Mouse (Mus musculus): ENCODE measurements at regions not wholly inside any gene's neighbourhood (a gene's known extent, or its start where the extent isn't known, plus 50 kb on each side); places are given as distances from the start of the nearest gene placed in this dataset.

GRCm38 (mm10) chr1:73560594-73560993, 544.9 kb upstream of the Tnp1 start:
- DNase-seq (ENCODE audit: low read depth, low spot score), result no peak
- Histone ChIP-seq H3K27me3 (ENCODE audit: control insufficient read depth in 1 of 2, insufficient read depth in 2 of 2, low read length in 2 of 2) (no peaks in the 10 kb centered on the region), H3K79me2 (ENCODE audit: control insufficient read depth, insufficient read depth, low read length, poor library complexity) (no peaks in the 10 kb centered on the region), H3K4me3 (ENCODE audit: control insufficient read depth in 1 of 2, insufficient read depth in 1 of 2, low read depth in 2 of 2, low read length in 2 of 2) (no peak overlapping the region), H3K27ac (ENCODE audit: control insufficient read depth, low read depth, low read length) (no peak overlapping the region), H3K9ac (ENCODE audit: control insufficient read depth, low read depth, low read length, poor library complexity, severe bottlenecking) (no peak overlapping the region), H3K4me1 (ENCODE audit: control insufficient read depth in 1 of 2, insufficient read depth in 2 of 2, low read length in 2 of 2) (no peaks in the 10 kb centered on the region), H3K36me3 (ENCODE audit: control insufficient read depth in 1 of 2, insufficient read depth in 2 of 2, low read length in 2 of 2) (no peaks in the 10 kb centered on the region), H3K9me3 (replicated peaks; ENCODE audit: insufficient read depth, low read length) (no peaks in the 10 kb centered on the region)
- TF ChIP-seq BHLHE40 (IDR thresholded peaks at IDR 0.05; ENCODE audit: borderline replicate concordance, low read depth, low read length), result no peak
- no peak for TF ChIP-seq HCFC1 (IDR thresholded peaks at IDR 0.05; ENCODE audit: low read depth, low read length)
- no peak for TF ChIP-seq ELF1 (IDR thresholded peaks at IDR 0.05; ENCODE audit: low read depth, low read length)
- TF ChIP-seq ZKSCAN1 (IDR thresholded peaks at IDR 0.05; ENCODE audit: low read depth, low read length), result no peak
- TF ChIP-seq JUND (IDR thresholded peaks at IDR 0.05; ENCODE audit: low read depth, low read length), result no peak
- no peak for TF ChIP-seq GATA1 (IDR thresholded peaks at IDR 0.05; ENCODE audit: low read depth, low read length)
- TF ChIP-seq SIN3A (IDR thresholded peaks at IDR 0.05; ENCODE audit: low read length), result no peak
- TF ChIP-seq USF2 (IDR thresholded peaks at IDR 0.05; ENCODE audit: borderline replicate concordance in 1 of 2, insufficient read depth in 1 of 2, low read depth in 1 of 2, low read length in 2 of 2), result no peak

- Histone ChIP-seq H3K79me2 (ENCODE audit: control insufficient read depth, insufficient read depth, low read length, poor library complexity) (no peaks in the 10 kb centered on the region), H3K4me1 (ENCODE audit: control insufficient read depth in 1 of 2, insufficient read depth in 2 of 2, low read length in 2 of 2) (no peaks in the 10 kb centered on the region), H3K9ac (ENCODE audit: control insufficient read depth, low read depth, low read length, poor library complexity, severe bottlenecking) (no peak overlapping the region), H3K27ac (ENCODE audit: control insufficient read depth, low read depth, low read length) (no peak overlapping the region), H3K9me3 (replicated peaks; ENCODE audit: insufficient read depth, low read length) (no peaks in the 10 kb centered on the region), H3K36me3 (ENCODE audit: control insufficient read depth in 1 of 2, insufficient read depth in 2 of 2, low read length in 2 of 2) (no peaks in the 10 kb centered on the region), H3K4me3 (ENCODE audit: control insufficient read depth in 1 of 2, insufficient read depth in 1 of 2, low read depth in 2 of 2, low read length in 2 of 2) (no peak overlapping the region), H3K27me3 (ENCODE audit: control insufficient read depth in 1 of 2, insufficient read depth in 2 of 2, low read length in 2 of 2) (no peaks in the 10 kb centered on the region)
- no peak for DNase-seq (ENCODE audit: low read depth, low spot score)
- TF ChIP-seq CHD1 (IDR thresholded peaks at IDR 0.05; ENCODE audit: low read depth, low read length) (no peak), ZKSCAN1 (IDR thresholded peaks at IDR 0.05; ENCODE audit: low read depth, low read length) (no peak), NRF1 (IDR thresholded peaks at IDR 0.05; ENCODE audit: insufficient read depth, low read depth, low read length, poor library complexity, severe bottlenecking) (no peak), MYB (IDR thresholded peaks at IDR 0.05; ENCODE audit: low read depth, low read length) (no peak), NELFE (IDR thresholded peaks at IDR 0.05; ENCODE audit: low read depth, low read length) (no peak), ZMIZ1 (IDR thresholded peaks at IDR 0.05; ENCODE audit: low read depth, low read length) (no peak)
These were observed 532.2 kb upstream of the Tnp1 start for GRCm38 (mm10) chr1:73547877-73548276.

- Histone ChIP-seq H3K9me3 (replicated peaks; ENCODE audit: insufficient read depth, low read length) (no peaks in the 10 kb centered on the region), H3K27me3 (ENCODE audit: control insufficient read depth in 1 of 2, insufficient read depth in 2 of 2, low read length in 2 of 2) (no peaks in the 10 kb centered on the region), H3K36me3 (ENCODE audit: control insufficient read depth in 1 of 2, insufficient read depth in 2 of 2, low read length in 2 of 2) (no peaks in the 10 kb centered on the region), H3K4me3 (ENCODE audit: control insufficient read depth in 1 of 2, insufficient read depth in 1 of 2, low read depth in 2 of 2, low read length in 2 of 2) (no peak overlapping the region), H3K79me2 (ENCODE audit: control insufficient read depth, insufficient read depth, low read length, poor library complexity) (no peaks in the 10 kb centered on the region), H3K27ac (ENCODE audit: control insufficient read depth, low read depth, low read length) (no peak overlapping the region), H3K9ac (ENCODE audit: control insufficient read depth, low read depth, low read length, poor library complexity, severe bottlenecking) (no peak overlapping the region), H3K4me1 (ENCODE audit: control insufficient read depth in 1 of 2, insufficient read depth in 2 of 2, low read length in 2 of 2) (no peaks in the 10 kb centered on the region)
- DNase-seq (ENCODE audit: low read depth, low spot score), result no peak
- TF ChIP-seq MAX (IDR thresholded peaks at IDR 0.05; ENCODE audit: low read length) (no peak), HCFC1 (IDR thresholded peaks at IDR 0.05; ENCODE audit: low read depth, low read length) (no peak), USF1 (IDR thresholded peaks at IDR 0.05; ENCODE audit: low read depth, low read length) (no peak), TAL1 (IDR thresholded peaks at IDR 0.05; ENCODE audit: low read length) (no peak), MYB (IDR thresholded peaks at IDR 0.05; ENCODE audit: low read depth, low read length) (no peak), NRF1 (IDR thresholded peaks at IDR 0.05; ENCODE audit: insufficient read depth, low read depth, low read length, poor library complexity, severe bottlenecking) (no peak), SIN3A (IDR thresholded peaks at IDR 0.05; ENCODE audit: low read length) (no peak), EP300 (IDR thresholded peaks at IDR 0.05; ENCODE audit: low read depth in 1 of 2, low read length in 2 of 2) (no peak), SMC3 (IDR thresholded peaks at IDR 0.05; ENCODE audit: low read depth, low read length) (no peak), TCF12 (IDR thresholded peaks at IDR 0.05; ENCODE audit: low read depth, low read length) (no peak), ZNF384 (IDR thresholded peaks at IDR 0.05; ENCODE audit: low read depth, low read length) (no peak), MAFK (IDR thresholded peaks at IDR 0.05; ENCODE audit: borderline replicate concordance, low read depth, low read length) (no peak), KAT2A (conservative IDR thresholded peaks at IDR 0.05; ENCODE audit: low read depth, low read length) (no peak), BHLHE40 (IDR thresholded peaks at IDR 0.05; ENCODE audit: borderline replicate concordance, low read depth, low read length) (no peak), POLR2AphosphoS2 (IDR thresholded peaks at IDR 0.05; ENCODE audit: low read length) (no peak), CHD2 (IDR thresholded peaks at IDR 0.05; ENCODE audit: low read length) (no peak)
These were observed 529.7 kb upstream of the Tnp1 start for GRCm38 (mm10) chr1:73545401-73545800.
